Mouse (Mus musculus) liver, embryonic 16.5 days (tissue): ENCODE results near the gene Jmjd6. TPM values are rescaled to one million over a fixed set of nuclear protein-coding genes. Genes with fewer than 3 reads are reported as not detected.

Source experiments
- ATAC-seq: fragments of 200-750 bp; cut with Nextera tagmentation; 2 replicates; pipeline ENCODE4 v1.8.0; 2017; ENCODE audit warnings: low read depth, mild to moderate bottlenecking, moderate number of reproducible peaks, moderate library complexity
- H3K27ac ChIP-seq: fragments of 300-500 bp; sonication (generic); 2 replicates; pipeline ENCODE4 v1.5.1; 2014; ENCODE audit warnings: mild to moderate bottlenecking, low read length
- H3K27me3 ChIP-seq: fragments of 300-500 bp; sonication (generic); 2 replicates; pipeline ENCODE4 v1.6.1; 2014; ENCODE audit warnings: low read depth, low read length, mixed read lengths; ENCODE audit not compliant: control insufficient read depth, insufficient read depth
- H3K36me3 ChIP-seq: fragments of 300-500 bp; sonication (generic); 2 replicates; pipeline ENCODE4 v1.6.1; 2014; ENCODE audit warnings: mild to moderate bottlenecking; ENCODE audit not compliant: control insufficient read depth, insufficient read depth
- H3K4me1 ChIP-seq: fragments of 300-500 bp; sonication (generic); 2 replicates; pipeline ENCODE4 v1.6.1; 2014; ENCODE audit warnings: low read depth, low read length, mixed read lengths; ENCODE audit not compliant: control insufficient read depth
- H3K4me2 ChIP-seq: fragments of 300-500 bp; sonication (generic); 2 replicates; pipeline ENCODE4 v1.6.1; 2014; ENCODE audit warnings: low read depth, low read length, mixed read lengths
- H3K4me3 ChIP-seq: fragments of 300-500 bp; sonication (generic); 2 replicates; pipeline ENCODE4 v1.5.1; 2014; ENCODE audit warnings: low read depth, mild to moderate bottlenecking, low read length
- H3K9ac ChIP-seq: fragments of 300-500 bp; sonication (generic); 2 replicates; pipeline ENCODE4 v1.6.1; 2014; ENCODE audit warnings: low read depth, low read length
- H3K9me3 ChIP-seq: fragments of 300-500 bp; sonication (generic); replicated peaks from 2 replicates; pipeline ENCODE4 v1.6.1; 2016; ENCODE audit warnings: low read length; ENCODE audit not compliant: control insufficient read depth
- WGBS: fragments of 180-500 bp; shearing (Covaris S2); extraction: QIAGEN DNeasy Blood & Tissue Kit; methylation state at CpG from one replicate; pipeline ENCODE4 v1.1.7; 2014; ENCODE audit not compliant: insufficient replicate concordance; 5-methylcytosine and 5-hydroxymethylcytosine counted together
- polyA plus RNA-seq: library from polyadenylated mRNA; unstranded; fragments of >200 nt; fragmentation: Nextera tagmentation; extraction: Ambion mirVana; gene quantifications from 2 replicates; pipeline ENCODE4 v1.2.1, GENCODE M21; 2015

The Jmjd6 gene
- polyA plus RNA-seq, 1 experiment from 2014 or later, result 25.4 TPM

DNA sequence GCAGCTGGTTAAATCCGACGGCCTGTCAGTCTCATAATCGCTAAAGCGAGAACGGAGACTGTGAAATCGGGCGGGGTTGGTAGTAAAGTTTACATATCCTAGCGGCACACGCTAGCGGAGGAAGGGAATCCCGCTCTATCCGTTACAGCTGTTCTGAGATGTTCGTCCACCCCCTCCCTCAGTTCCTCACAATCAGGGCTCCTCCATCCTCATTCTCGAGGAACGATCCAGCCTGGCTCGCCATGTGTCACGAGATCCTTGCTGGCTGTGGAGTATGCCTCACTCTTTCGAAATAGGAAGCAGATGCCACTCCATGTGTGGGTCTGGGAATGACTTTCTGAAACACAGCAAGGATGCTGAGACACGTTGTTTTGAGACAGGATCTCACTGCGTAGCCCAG, 30.7 kb upstream of the Jmjd6 start:
- Histone ChIP-seq H3K4me2 (no peak overlapping the region), H3K9ac (no peak overlapping the region), H3K27me3 (no peaks in the 10 kb centered on the region), H3K36me3 (no peaks in the 10 kb centered on the region; the same call in 1 of the 2 replicates), H3K9me3 (no peaks in the 10 kb centered on the region), H3K4me3 (no peak overlapping the region), H3K4me1 (no peaks in the 10 kb centered on the region), H3K27ac (no peak overlapping the region)
- WGBS, result 85% methylated on average over 20 of the region's 20 CpGs
- ATAC-seq, result no peak

- H3K4me2 ChIP-seq, result no peak overlapping the region
- H3K27me3 ChIP-seq, result no peaks in the 10 kb centered on the region
- no peak for ATAC-seq
- H3K9me3 ChIP-seq, result no peaks in the 10 kb centered on the region
- no peaks in the 10 kb centered on the region; the same call in 1 of the 2 replicates for H3K36me3 ChIP-seq
- WGBS, result 80% methylated on average over 9 of the region's 9 CpGs
- H3K4me3 ChIP-seq, result no peak overlapping the region
- H3K27ac ChIP-seq, result no peak overlapping the region
- no peaks in the 10 kb centered on the region for H3K4me1 ChIP-seq
- no peak overlapping the region for H3K9ac ChIP-seq
Observed at GRCm38 (mm10) chr11:116871538-116871937, 28.3 kb upstream of the Jmjd6 start.

DNA sequence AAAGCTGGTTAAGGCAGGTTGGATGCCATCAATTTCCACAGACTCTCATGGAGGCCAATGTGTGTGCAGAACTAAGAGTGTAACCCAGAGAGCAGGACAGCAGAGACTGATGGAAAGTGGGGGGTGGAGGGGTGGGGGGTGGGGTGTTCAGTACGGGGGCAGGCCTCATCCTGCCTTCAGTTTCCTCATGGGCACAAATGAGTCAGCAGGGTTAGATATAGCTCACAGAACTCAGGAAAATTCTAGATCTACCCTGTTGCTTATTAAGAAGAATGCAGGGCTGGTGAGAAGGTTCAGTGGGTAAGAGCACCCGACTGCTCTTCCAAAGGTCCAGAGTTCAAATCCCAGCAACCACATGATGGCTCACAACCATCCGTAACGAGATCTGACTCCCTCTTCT, 26.4 kb upstream of the Jmjd6 start:
- no peaks in the 10 kb centered on the region for H3K27me3 ChIP-seq
- no peak overlapping the region for H3K4me2 ChIP-seq
- no peak overlapping the region for H3K27ac ChIP-seq
- ATAC-seq, result no peak
- H3K9me3 ChIP-seq, result no peaks in the 10 kb centered on the region
- H3K9ac ChIP-seq, result no peak overlapping the region
- H3K36me3 ChIP-seq, result no peaks in the 10 kb centered on the region; the same call in 1 of the 2 replicates
- H3K4me1 ChIP-seq, result no peaks in the 10 kb centered on the region
- no peak overlapping the region for H3K4me3 ChIP-seq
- WGBS, result 46% methylated on average over 4 of the region's 4 CpGs

DNA sequence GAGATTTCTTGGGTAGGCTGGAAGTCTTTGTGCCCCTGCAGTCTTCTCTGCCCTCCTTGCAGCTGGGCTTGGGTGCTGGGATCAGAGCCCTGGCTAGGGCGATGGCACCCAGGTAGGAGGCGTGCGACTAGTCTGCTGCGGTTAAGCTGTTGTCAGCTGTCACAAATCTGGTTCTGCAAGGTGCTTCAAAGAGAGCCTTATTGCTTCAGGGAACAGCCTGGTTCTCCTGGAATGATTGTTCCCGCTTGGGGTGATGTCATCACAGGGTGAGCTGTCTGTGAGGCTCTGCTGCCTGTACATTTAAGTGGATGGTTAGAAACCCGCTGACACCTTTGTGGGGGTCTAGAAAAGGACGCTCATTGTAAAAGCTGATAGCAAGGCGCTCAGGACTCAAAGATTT, 26.0 kb upstream of the Jmjd6 start:
- WGBS, result 69% methylated on average over 8 of the region's 8 CpGs
- no peak overlapping the region for H3K4me2 ChIP-seq
- H3K9ac ChIP-seq, result no peak overlapping the region
- no peak for ATAC-seq
- no peak overlapping the region for H3K4me3 ChIP-seq
- no peaks in the 10 kb centered on the region for H3K9me3 ChIP-seq
- H3K27ac ChIP-seq, result no peak overlapping the region
- H3K4me1 ChIP-seq, result no peaks in the 10 kb centered on the region
- H3K27me3 ChIP-seq, result no peaks in the 10 kb centered on the region
- no peaks in the 10 kb centered on the region for H3K36me3 ChIP-seq

- Histone ChIP-seq H3K27ac (no peak overlapping the region), H3K4me3 (no peak overlapping the region), H3K36me3 (no peaks in the 10 kb centered on the region; the same call in 1 of the 2 replicates), H3K4me1 (no peaks in the 10 kb centered on the region), H3K9ac (no peak overlapping the region), H3K27me3 (no peaks in the 10 kb centered on the region), H3K4me2 (no peak overlapping the region), H3K9me3 (no peaks in the 10 kb centered on the region)
- WGBS, result 61% methylated on average over 3 of the region's 3 CpGs
- no peak for ATAC-seq
Observed at GRCm38 (mm10) chr11:116868129-116868528, 24.9 kb upstream of the Jmjd6 start.

DNA sequence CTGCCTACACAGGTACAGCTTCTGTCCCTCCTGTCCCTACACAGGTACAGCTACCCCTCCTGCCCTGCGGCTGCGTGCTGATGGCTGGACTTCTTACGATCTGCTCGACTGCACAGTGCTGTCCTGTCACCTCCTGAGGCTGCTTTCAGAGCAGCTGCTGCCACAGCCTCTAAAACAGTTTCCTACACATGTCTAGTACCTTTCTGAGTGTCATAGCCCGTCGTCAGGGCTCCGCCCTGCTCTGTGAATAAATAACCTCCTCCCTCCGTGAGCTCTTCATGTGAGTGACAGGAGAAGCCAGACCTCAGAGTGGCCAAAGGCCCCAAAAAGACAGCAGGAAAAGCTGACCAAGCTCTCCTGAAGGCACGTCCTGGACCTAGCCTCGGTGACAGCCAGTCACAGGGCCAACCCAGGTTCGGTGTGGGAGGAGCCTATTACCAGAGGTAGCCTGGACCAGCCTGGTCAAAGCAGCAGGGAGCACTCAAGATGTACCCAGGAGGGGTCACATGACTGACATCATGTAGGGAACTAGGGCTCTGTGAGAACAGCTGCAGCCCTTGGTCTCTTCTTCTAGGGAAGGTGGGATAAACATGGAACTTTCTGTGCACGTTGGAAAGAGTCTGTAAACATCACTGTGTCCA, 22.8 kb upstream of the Jmjd6 start:
- H3K27me3 ChIP-seq, result no peaks in the 10 kb centered on the region
- H3K4me3 ChIP-seq, result no peak overlapping the region
- no peak overlapping the region for H3K9ac ChIP-seq
- 70% methylated on average over 12 of the region's 12 CpGs for WGBS
- ATAC-seq, result no peak
- H3K9me3 ChIP-seq, result no peaks in the 10 kb centered on the region
- H3K36me3 ChIP-seq, result peaks cover 6% of the 10 kb centered on the region
- no peak overlapping the region for H3K27ac ChIP-seq
- no peaks in the 10 kb centered on the region for H3K4me1 ChIP-seq
- no peak overlapping the region for H3K4me2 ChIP-seq

DNA sequence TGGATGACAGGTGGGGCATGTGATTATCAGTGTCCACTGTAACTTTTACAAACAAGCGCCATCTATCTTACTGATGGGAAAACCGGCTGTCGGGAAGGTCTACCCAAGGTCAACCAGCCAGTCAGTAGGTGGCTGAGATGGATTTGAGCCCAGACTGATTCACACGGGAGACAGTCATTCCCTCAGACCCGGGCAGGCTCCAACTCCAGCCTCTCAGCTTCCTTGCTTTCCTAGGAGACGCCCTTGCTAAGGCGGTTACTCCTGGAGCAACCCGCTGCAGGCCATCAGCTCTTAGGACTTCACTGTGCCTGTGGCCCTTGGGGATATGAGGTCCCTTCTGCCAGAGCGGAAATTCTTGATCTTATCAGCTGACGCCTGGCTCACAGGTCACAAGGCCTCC, 21.2 kb upstream of the Jmjd6 start:
- H3K36me3 ChIP-seq, result peaks cover 7% of the 10 kb centered on the region
- no peak overlapping the region for H3K27ac ChIP-seq
- no peak for ATAC-seq
- no peak overlapping the region for H3K4me3 ChIP-seq
- H3K27me3 ChIP-seq, result no peaks in the 10 kb centered on the region
- 65% methylated on average over 10 of the region's 10 CpGs for WGBS
- H3K9ac ChIP-seq, result no peak overlapping the region
- no peaks in the 10 kb centered on the region for H3K9me3 ChIP-seq
- H3K4me1 ChIP-seq, result no peaks in the 10 kb centered on the region
- no peak overlapping the region for H3K4me2 ChIP-seq

GRCm38 (mm10) chr11:116857183-116857850, 14.1 kb upstream of the Jmjd6 start:
- WGBS, result 61% methylated on average over 12 of the region's 12 CpGs
- no peak for ATAC-seq
- Histone ChIP-seq H3K4me2 (no peak overlapping the region), H3K27ac (no peak overlapping the region), H3K9me3 (no peaks in the 10 kb centered on the region), H3K36me3 (peaks cover 6% of the 10 kb centered on the region; the same call in 1 of the 2 replicates), H3K9ac (no peak overlapping the region), H3K4me1 (peaks cover 10% of the 10 kb centered on the region), H3K27me3 (no peaks in the 10 kb centered on the region), H3K4me3 (no peak overlapping the region)

DNA sequence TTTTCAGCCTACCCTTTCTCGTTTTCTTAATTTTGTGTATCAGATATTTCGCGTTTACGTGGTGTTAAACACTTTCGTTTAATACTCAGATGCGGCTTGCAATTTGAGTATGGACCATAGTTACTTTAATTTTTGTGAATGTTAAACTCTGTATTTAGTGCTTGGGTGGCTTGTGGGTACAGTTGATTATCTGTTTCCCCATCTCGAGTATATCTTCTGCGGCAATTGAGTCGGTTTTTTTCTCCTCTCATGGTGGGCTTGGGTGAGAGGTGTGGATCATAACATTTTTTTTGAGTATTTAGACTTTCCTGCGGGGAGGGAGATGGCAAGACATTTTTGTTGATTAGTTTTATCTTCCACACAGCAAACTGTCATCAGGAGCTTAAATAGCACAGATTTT, 11.0 kb upstream of the Jmjd6 start:
- Histone ChIP-seq H3K4me3 (peak overlapping the region; percentile 96), H3K4me2 (peak overlapping the region; percentile 87), H3K27me3 (no peaks in the 10 kb centered on the region), H3K36me3 (peaks cover 20% of the 10 kb centered on the region), H3K9me3 (no peaks in the 10 kb centered on the region), H3K9ac (peak overlapping the region; percentile 69), H3K27ac (peak overlapping the region; percentile 92), H3K4me1 (peaks cover 12% of the 10 kb centered on the region)
- ATAC-seq, result no peak
- WGBS, result 18% methylated on average over 10 of the region's 10 CpGs
